Mouse (Mus musculus) thymus, adult 2 months (tissue): ENCODE results near the gene Syt17.

Experiments used
- CTCF ChIP-seq: fragments of 200-500 bp; IDR thresholded peaks from 2 replicates; pipeline ENCODE4 v1.5.1; 2012; ENCODE audit warnings: mild to moderate bottlenecking, control low read depth, low read length, moderate library complexity, borderline replicate concordance; ENCODE audit not compliant: control insufficient read depth, poor library complexity, insufficient read depth; ENCODE audit errors: extremely low read depth
- POLR2A ChIP-seq: fragments of 200-500 bp; IDR thresholded peaks from 2 replicates; pipeline ENCODE4 v1.6.1; 2012; ENCODE audit warnings: mild to moderate bottlenecking, low read length, control low read depth, moderate library complexity; ENCODE audit not compliant: control insufficient read depth, poor library complexity, insufficient read depth; ENCODE audit errors: extremely low read depth

- no peak for TF ChIP-seq CTCF
- no peak for TF ChIP-seq POLR2A
These were observed 85.8 kb downstream of the Syt17 start for GRCm38 (mm10) chr7:118362258-118362657.
